Mouse (Mus musculus): Measurements from ENCODE around the gene Cep41. TPM values are rescaled to one million over a fixed set of nuclear protein-coding genes. Genes with fewer than 3 reads are reported as not detected.

Gene Cep41
- polyA plus RNA-seq, 1 experiment from 2014 or later: 43.2 TPM

- ATAC-seq (ENCODE audit: insufficient number of reproducible peaks, low FRiP score, low TSS enrichment, low read depth): no peak
- peak overlapping the region; percentile 74 for H3K9ac ChIP-seq (ENCODE audit: low read length)
- peaks cover 26% of the 10 kb centered on the region for H3K9me3 ChIP-seq (ENCODE audit: control insufficient read depth, low read length)
- H3K36me3 ChIP-seq (ENCODE audit: control insufficient read depth, insufficient read depth, low read length): no peaks in the 10 kb centered on the region; the same call in 1 of the 2 replicates
- peak overlapping the region; percentile 91 for H3K27ac ChIP-seq (replicated peaks; ENCODE audit: low read depth, low read length)
- 0 out of 2 replicates have a peak overlapping the region, but pooled peaks have one; percentile 9 for H3K4me3 ChIP-seq (ENCODE audit: low read depth, low read length)
- no peak for DNase-seq (ENCODE audit: low spot score)
- H3K4me1 ChIP-seq (ENCODE audit: control insufficient read depth, insufficient read depth, low read length): peaks cover 5% of the 10 kb centered on the region; the same call in 1 of the 2 replicates
- WGBS: 45% methylated on average over 22 of the region's 22 CpGs
- peak overlapping the region; percentile 44 for H3K4me2 ChIP-seq (ENCODE audit: low read depth, severe bottlenecking)
- no peaks in the 10 kb centered on the region for H3K27me3 ChIP-seq (ENCODE audit: control insufficient read depth, insufficient read depth, low read length)
Measured at GRCm38 (mm10) chr6:30734988-30735727, 41.6 kb upstream of the Cep41 start.

GRCm38 (mm10) chr6:30734465-30734864 lies 40.9 kb upstream of the Cep41 start:
- Histone ChIP-seq H3K4me3 (ENCODE audit: low read depth, low read length) (no peak overlapping the region), H3K9ac (ENCODE audit: low read length) (peak overlapping the region; percentile 5; the same call in 1 of the 2 replicates), H3K9me3 (ENCODE audit: control insufficient read depth, low read length) (peaks cover 22% of the 10 kb centered on the region), H3K27me3 (ENCODE audit: control insufficient read depth, insufficient read depth, low read length) (no peaks in the 10 kb centered on the region), H3K27ac (replicated peaks; ENCODE audit: low read depth, low read length) (peak overlapping the region; percentile 91), H3K4me1 (ENCODE audit: control insufficient read depth, insufficient read depth, low read length) (peaks cover 5% of the 10 kb centered on the region; the same call in 1 of the 2 replicates), H3K36me3 (ENCODE audit: control insufficient read depth, insufficient read depth, low read length) (no peaks in the 10 kb centered on the region), H3K4me2 (ENCODE audit: low read depth, severe bottlenecking) (peak overlapping the region; percentile 44; the same call in 1 of the 2 replicates)
- DNase-seq (ENCODE audit: low spot score): no peak
- no peak for ATAC-seq (ENCODE audit: insufficient number of reproducible peaks, low FRiP score, low TSS enrichment, low read depth)
- 55% methylated on average over 6 of the region's 6 CpGs for WGBS

GRCm38 (mm10) chr6:30732571-30733130 lies 39.1 kb upstream of the Cep41 start:
- ATAC-seq (ENCODE audit: insufficient number of reproducible peaks, low FRiP score, low TSS enrichment, low read depth): no peak
- peaks cover 5% of the 10 kb centered on the region; the same call in 1 of the 2 replicates for H3K4me1 ChIP-seq (ENCODE audit: control insufficient read depth, insufficient read depth, low read length)
- peaks cover 10% of the 10 kb centered on the region; the same call in 1 of the 2 replicates for H3K9me3 ChIP-seq (ENCODE audit: control insufficient read depth, low read length)
- no peaks in the 10 kb centered on the region for H3K36me3 ChIP-seq (ENCODE audit: control insufficient read depth, insufficient read depth, low read length)
- H3K27me3 ChIP-seq (ENCODE audit: control insufficient read depth, insufficient read depth, low read length): no peaks in the 10 kb centered on the region
- H3K4me3 ChIP-seq (ENCODE audit: low read depth, low read length): no peak overlapping the region
- DNase-seq (ENCODE audit: low spot score): no peak
- H3K27ac ChIP-seq (replicated peaks; ENCODE audit: low read depth, low read length): no peak overlapping the region
- no peak overlapping the region for H3K4me2 ChIP-seq (ENCODE audit: low read depth, severe bottlenecking)
- WGBS: 51% methylated on average over 18 of the region's 18 CpGs
- peak overlapping the region; percentile 32; the same call in 1 of the 2 replicates for H3K9ac ChIP-seq (ENCODE audit: low read length)

DNA sequence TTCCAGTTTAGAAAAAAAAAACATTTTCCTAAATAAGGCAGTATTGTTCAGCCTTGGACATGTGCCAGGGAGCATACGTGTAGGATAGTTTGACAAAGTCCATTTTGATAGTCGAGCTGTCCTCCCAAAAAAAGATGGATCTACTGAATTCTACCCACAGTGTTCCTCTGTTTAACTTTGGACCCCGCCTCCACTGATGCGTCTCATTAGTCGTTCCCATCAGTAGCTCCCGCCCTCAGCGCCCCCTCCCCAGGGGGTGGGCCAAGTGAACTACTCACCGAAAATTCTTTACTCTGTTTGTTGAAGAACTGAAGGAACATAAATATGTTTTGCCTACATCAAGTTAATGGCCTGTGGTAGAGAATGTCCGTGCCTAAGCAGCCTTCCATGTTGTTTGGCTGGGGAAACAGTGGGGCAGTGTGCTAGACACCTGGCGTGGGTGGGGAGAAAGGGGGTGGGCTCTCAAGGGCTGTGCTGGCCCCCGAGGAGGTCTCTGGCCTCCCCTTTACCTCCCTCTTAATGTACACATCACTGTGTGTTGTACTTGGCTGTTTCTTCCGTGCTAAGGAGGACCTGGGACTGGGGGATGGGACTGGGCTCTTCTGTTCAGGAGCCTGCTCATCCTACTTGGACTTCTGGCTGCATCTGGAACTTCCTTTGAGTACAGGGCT lies 36.9 kb upstream of the Cep41 start:
- no peak overlapping the region for H3K27ac ChIP-seq (replicated peaks; ENCODE audit: low read depth, low read length)
- H3K36me3 ChIP-seq (ENCODE audit: control insufficient read depth, insufficient read depth, low read length): no peaks in the 10 kb centered on the region
- peaks cover 5% of the 10 kb centered on the region; the same call in 1 of the 2 replicates for H3K4me1 ChIP-seq (ENCODE audit: control insufficient read depth, insufficient read depth, low read length)
- DNase-seq (ENCODE audit: low spot score) (no peak), ATAC-seq (ENCODE audit: insufficient number of reproducible peaks, low FRiP score, low TSS enrichment, low read depth) (no peak; the same call in 1 of the 2 replicates)
- WGBS: 67% methylated on average over 12 of the region's 12 CpGs
- H3K9me3 ChIP-seq (ENCODE audit: control insufficient read depth, low read length): no peaks in the 10 kb centered on the region
- H3K4me2 ChIP-seq (ENCODE audit: low read depth, severe bottlenecking): no peak overlapping the region
- H3K4me3 ChIP-seq (ENCODE audit: low read depth, low read length): no peak overlapping the region
- no peaks in the 10 kb centered on the region for H3K27me3 ChIP-seq (ENCODE audit: control insufficient read depth, insufficient read depth, low read length)
- H3K9ac ChIP-seq (ENCODE audit: low read length): no peak overlapping the region

DNA sequence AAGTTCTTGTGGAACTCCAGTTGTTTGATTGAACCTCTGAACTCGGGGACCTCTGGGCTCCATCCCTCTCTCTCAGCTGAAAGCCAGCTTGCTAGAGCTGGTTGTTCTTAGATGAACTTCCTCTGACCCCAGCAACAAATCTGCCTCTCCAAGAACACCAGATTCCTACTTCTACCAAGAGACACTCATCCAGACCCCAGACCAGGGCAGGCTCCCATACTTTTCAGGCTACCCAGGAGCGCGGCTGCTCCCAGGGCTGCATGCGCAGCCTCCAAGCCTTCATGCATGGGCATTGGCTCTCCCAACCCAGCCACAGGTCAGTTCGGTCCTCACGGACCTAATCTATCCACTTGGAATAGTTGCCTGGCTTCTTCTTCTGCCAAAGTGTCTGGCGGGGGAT lies 29.8 kb upstream of the Cep41 start, which contains the start of gene Mest:
TSS of gene Mest (plus strand) at position 217 of the 400 bp plus-strand sequence.
- Histone ChIP-seq H3K36me3 (ENCODE audit: control insufficient read depth, insufficient read depth, low read length) (no peaks in the 10 kb centered on the region), H3K27ac (replicated peaks; ENCODE audit: low read depth, low read length) (0 out of 2 replicates have a peak within 1 kb of the TSS, but pooled peaks have one; percentile 36), H3K27me3 (ENCODE audit: control insufficient read depth, insufficient read depth, low read length) (no peaks in the 10 kb centered on the region), H3K4me1 (ENCODE audit: control insufficient read depth, insufficient read depth, low read length) (peaks cover 9% of the 10 kb centered on the region), H3K4me2 (ENCODE audit: low read depth, severe bottlenecking) (no peak within 1 kb of the TSS), H3K9ac (ENCODE audit: low read length) (no peak within 1 kb of the TSS), H3K4me3 (ENCODE audit: low read depth, low read length) (no peak within 1 kb of the TSS), H3K9me3 (ENCODE audit: control insufficient read depth, low read length) (no peaks in the 10 kb centered on the region)
- DNase-seq (ENCODE audit: low spot score) (no peak), ATAC-seq (ENCODE audit: insufficient number of reproducible peaks, low FRiP score, low TSS enrichment, low read depth) (no peak)
- 64% methylated on average over 7 of the region's 7 CpGs for WGBS

DNA sequence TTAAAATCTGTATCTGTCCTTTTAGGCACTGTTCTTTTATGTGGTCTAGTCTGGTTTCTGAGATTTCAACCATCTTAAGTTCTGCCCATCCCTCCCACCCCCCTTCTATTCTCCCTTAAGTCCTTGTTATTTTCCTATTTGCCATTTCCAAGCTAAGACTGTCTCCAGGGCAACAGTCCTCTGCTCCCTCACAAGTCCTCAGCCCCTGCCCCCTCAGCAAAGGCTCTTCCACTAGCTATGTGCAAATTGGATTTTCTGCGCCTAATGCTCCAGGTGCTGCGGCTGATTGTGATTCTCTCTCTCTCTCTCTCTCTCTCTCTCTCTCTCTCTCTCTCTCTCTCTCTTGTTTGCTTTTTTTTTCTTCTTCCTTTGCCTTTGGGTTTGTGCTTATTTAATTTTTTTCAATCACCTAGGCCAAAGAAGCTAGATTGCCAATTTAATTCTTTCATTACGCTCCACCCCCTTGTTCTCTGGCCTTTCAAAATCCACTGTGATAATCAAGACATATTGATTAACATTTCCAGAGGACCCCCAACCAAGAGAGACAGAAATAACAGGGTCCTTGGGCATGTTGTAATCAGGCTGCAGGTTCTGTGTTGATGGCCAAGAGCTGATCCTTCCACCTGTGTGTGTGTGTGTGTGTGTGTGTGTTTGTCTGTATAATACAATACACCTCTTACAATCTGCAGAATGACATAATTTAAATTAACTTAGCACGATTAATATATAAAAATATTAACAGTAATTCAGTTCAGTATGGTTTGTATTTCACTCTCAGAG lies 29.0 kb upstream of the Cep41 start:
- Histone ChIP-seq H3K27ac (replicated peaks; ENCODE audit: low read depth, low read length) (no peak overlapping the region), H3K27me3 (ENCODE audit: control insufficient read depth, insufficient read depth, low read length) (no peaks in the 10 kb centered on the region), H3K36me3 (ENCODE audit: control insufficient read depth, insufficient read depth, low read length) (no peaks in the 10 kb centered on the region), H3K4me3 (ENCODE audit: low read depth, low read length) (no peak overlapping the region), H3K9ac (ENCODE audit: low read length) (no peak overlapping the region), H3K4me1 (ENCODE audit: control insufficient read depth, insufficient read depth, low read length) (peaks cover 9% of the 10 kb centered on the region), H3K4me2 (ENCODE audit: low read depth, severe bottlenecking) (no peak overlapping the region), H3K9me3 (ENCODE audit: control insufficient read depth, low read length) (no peaks in the 10 kb centered on the region)
- DNase-seq (ENCODE audit: low spot score): no peak
- no peak for ATAC-seq (ENCODE audit: insufficient number of reproducible peaks, low FRiP score, low TSS enrichment, low read depth)
- WGBS: 62% methylated on average over 4 of the region's 4 CpGs

DNA sequence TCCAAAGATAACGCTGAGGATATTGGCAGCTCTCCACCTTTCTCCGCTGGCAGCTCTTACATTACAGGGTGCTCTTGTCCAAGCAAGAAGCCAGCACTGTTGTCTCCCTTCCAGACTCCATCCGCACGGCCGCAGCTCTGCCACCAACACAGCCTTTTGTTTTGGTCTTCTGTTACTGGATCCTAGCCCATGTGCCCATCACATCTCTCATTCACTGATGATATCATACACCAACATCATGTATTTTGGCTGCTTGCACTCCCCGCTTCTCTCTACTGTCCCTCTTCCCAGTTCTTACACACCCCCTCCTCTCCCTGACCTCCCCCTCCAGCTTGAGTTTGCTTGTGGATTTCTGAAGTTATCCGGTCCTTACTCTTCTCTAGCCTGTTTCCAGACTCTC lies 23.2 kb upstream of the Cep41 start:
- no peak for ATAC-seq (ENCODE audit: insufficient number of reproducible peaks, low FRiP score, low TSS enrichment, low read depth)
- no peak overlapping the region for H3K4me3 ChIP-seq (ENCODE audit: low read depth, low read length)
- H3K9me3 ChIP-seq (ENCODE audit: control insufficient read depth, low read length): no peaks in the 10 kb centered on the region
- DNase-seq (ENCODE audit: low spot score): no peak
- 94% methylated on average over 7 of the region's 7 CpGs for WGBS
- H3K9ac ChIP-seq (ENCODE audit: low read length): no peak overlapping the region
- no peaks in the 10 kb centered on the region for H3K27me3 ChIP-seq (ENCODE audit: control insufficient read depth, insufficient read depth, low read length)
- H3K4me2 ChIP-seq (ENCODE audit: low read depth, severe bottlenecking): no peak overlapping the region
- peaks cover 23% of the 10 kb centered on the region for H3K4me1 ChIP-seq (ENCODE audit: control insufficient read depth, insufficient read depth, low read length)
- no peak overlapping the region for H3K27ac ChIP-seq (replicated peaks; ENCODE audit: low read depth, low read length)
- H3K36me3 ChIP-seq (ENCODE audit: control insufficient read depth, insufficient read depth, low read length): no peaks in the 10 kb centered on the region

All from limb, embryonic 11.5 days (tissue).